Mouse (Mus musculus) brain, embryonic 18.5 days (tissue): ENCODE data around the gene Hip1r.

Experiments
- DNase-seq: peaks from one replicate; pipeline ENCODE4 v3.0.0-alpha.2; 2012; ENCODE audit warnings: low read depth, low spot score

Gene Hip1r

DNA sequence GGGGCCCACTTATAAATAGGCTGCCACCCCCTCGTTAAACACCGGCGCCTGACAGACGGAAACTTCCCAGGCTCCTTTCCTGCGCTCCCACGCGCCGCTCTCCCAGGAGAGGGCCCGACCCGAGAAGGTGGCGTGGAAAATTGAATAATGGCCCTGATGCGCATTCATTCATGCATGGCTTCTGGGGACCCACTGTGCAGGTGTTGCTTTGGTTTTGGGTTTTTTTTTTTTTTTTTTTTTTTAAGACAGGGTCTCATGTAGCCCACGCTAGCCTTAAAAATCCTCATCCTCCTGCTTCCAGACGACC lies 704 bp downstream of the Hip1r start:
- DNase-seq, result no peak

DNA sequence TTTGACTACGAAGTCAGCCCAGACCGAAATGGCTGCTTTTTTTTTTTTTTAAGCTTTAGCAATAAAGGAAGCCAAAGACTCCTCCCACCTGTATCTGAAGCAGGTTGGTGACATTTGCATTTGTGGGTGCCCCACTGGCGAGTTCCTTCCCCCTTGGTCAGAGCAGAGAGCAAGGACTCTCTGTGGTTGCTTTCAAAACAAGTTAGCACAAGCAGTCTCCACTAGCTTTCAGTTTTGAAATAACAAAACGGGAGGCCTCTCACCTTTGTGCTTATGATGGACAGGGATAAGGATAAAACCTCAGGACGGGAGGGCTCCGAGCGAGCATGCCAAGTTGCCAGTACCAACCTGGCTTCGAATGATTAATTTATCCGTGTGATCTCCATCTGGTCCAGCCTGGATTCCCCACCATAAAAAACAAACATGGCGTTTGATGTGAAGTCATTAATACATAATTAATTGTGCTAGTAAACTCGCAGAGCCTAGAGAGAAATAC lies 1.2 kb downstream of the Hip1r start:
- no peak for DNase-seq

DNA sequence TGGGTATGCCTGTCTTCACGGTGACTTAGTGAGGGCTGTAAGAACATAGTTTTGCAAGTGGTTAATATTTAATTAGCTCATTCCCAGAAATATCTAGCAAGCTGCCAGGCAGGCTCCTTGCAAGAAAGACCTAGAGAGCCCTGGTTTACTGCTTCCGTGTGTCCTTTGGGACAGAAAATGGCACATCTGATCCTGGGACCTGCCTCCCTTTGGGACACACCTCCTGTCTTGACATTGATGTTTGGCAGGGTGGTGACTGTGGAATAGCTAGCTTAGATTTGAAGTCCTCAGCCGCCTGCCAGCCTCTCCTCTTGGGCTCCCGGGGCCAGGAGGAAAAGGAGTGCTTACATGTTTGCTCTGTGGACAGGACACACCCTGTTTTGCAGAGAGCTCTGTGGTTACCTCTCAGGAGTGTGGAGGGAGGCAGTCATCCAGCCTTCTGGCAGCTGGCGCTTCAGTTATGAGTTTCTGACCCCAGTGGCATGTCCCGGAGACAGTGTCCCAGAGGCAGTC lies 2.3 kb downstream of the Hip1r start:
- DNase-seq, result no peak

DNA sequence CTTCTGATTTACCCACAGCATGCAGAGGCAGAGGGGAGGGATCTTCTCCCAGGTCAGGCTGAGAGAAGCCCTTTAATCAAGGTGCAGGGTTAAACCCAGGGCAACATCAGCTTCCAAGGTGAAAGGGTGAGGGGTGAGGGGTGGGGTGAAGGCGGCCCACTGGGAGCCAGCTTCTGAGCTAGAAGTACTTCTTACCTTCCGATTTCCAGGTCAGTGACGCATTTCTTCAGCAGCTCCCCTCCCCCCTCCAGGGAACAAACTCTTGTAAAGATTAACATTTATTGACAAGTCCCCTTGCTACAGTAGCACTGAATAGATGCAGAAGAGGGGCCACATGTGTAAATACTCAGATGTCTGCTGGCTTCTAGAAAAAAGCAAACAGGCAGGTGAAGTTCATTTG lies 3.8 kb downstream of the Hip1r start:
- DNase-seq, result no peak

DNA sequence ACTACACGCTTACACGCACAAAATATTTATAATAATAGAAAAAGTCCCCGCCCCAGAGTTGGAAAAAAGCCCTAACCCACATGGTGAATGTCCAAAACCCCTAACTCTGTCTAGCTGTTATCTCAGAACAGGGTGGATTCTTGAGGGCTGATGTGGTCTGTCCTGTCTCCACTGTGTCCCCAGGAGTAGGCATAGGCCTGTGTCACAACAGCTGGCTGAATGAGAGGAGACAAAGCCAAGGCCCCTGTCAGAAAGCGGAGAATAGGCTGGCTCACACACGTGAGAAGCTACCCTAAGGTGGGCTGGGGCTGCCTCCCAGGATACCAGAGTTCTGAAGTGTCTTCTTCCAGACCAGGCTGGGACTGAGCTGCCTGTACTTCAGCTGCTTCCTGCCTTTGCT lies 4.7 kb downstream of the Hip1r start:
- no peak for DNase-seq

DNA sequence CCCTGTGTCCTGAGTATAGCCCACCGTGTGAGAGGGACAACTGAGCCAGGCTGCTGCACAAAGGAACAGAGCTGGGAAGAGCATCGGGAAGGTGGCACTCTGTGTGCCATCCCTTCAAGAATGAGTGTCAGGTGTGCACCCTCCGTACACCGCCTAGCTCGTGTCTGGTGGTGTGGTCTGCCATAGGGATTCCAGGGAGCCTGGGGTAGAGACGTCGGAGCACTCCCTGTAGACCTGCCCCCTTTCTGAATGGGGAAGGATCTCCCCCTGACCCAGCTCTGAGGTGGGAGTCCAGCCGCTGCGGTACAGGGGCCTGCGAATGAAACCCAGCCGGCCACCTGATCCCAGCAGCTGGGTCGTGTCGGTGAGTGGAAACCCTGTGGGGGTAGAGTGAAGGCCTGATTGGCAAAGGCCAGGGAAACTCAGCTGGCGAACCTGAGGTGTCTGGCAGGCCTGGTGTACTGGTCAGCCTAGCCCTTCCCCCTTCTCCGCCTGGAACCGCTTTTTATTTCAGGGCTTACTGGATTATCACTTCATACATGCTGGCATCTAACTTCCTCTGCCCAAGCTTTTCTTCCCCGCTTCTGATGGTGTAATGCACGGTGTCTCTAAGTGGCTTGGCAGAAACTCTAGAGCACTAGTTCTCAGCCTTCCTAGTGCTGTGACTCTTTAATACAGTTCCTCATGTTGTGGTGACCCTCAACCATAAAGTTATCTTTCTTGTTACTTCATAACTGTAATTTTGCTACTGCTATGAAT lies 6.0 kb downstream of the Hip1r start:
- DNase-seq, result no peak

DNA sequence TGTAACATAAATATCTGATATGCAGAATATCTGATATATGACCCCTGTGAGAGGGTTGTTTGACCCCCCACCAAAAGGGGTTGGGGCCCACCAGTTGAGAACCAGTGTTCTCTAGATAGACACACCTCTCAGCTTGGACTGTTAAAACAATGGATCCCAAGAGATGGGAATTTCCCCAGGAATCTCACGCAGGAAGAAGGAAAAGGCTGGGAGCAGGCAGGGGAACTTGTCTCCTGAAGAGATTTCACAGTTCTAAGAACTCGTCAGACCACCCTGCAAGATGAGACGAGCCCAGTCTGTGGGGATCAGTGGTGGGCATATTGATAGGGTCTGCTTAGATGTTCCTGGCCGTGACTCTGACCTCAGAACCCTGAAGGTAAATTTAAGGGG lies 6.5 kb downstream of the Hip1r start:
- DNase-seq, result no peak

DNA sequence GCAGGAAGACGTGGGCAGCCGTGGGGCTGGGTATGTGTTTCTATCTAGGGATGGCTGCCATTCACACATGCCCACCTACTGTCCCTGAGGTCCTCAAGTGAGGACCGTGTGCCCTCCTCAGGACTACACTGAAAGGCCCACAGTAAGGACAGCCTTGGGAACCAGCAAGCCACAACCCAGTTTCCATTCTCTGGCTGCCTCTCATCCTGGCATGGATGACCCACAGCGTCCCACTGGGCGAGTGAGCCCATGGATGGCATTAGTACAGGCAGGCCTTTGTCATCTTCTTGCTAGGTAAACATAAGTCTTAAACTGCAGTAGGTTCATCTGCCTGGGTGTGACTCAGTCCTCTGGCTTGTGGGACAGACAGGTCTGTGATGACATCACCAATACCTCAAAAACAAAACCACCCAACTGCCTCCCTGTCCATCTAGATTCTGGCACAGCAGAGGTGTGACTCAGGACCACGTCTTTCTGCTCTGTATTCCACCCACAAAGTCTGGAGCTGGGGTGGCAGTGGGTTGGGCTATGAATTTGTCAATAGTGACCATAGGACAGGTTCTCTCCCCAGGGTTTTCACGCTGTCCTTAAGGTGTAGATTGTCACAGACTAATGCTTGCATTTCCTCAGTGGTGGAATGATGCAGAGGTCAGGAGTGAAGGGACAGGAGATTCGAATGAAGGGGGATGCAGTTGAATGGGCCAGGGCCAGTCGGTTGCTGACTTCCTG lies 7.3 kb downstream of the Hip1r start:
- no peak for DNase-seq

DNA sequence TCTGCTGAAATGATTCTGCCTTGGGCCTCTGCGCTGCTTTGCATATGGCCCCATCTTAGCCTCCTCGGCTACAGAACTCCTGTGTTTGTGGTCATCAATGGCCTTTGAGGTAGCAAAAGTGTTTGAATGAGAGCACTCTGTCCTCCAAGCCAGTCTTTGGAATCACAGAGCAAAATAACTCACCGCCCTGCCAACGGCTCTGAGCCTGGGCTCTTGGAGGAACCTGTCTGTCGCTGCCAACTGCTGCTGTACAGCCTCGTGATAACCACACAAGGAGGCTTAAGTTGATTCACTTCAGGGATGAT lies 7.8 kb downstream of the Hip1r start:
- DNase-seq, result no peak

DNA sequence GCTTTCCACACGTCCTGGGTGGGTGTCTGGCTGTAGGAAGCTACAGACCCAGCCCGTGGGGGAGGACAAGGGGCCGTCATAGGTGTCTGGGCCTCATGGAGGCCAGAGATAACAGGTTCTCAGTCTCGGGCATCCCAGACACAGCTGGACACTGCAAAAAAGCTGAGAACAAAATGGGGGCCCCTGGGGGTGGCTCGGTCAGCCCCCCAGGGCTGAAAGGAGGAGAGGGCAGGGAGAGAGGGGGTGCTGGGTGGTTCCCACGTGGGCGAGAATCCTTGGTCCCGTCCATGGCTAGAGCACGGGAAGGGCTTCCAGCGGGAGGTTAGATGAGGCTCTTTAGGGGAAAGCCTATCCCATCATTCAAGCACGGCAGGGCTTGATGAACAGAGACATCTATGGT lies 9.4 kb downstream of the Hip1r start:
- DNase-seq, result no peak

DNA sequence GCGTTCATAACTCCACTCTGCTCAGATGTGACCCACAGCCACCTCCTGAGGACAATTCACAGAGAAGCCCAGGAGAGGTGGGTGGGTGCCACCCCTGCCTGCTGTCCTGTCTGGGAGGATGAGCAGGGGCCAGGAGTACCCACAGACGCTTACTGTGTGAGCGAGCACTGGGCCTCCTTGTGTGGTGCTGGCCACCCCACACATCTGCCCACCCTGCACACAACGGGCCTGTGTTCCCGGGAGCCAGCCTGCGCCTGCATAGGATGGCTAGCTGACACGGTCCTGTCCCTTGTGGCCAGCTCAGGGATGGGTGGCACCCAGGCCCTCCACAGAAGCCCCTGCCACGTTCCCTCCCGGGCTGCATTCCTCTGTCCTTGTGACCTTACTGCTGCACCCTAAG lies 12.0 kb downstream of the Hip1r start:
- DNase-seq, result no peak

DNA sequence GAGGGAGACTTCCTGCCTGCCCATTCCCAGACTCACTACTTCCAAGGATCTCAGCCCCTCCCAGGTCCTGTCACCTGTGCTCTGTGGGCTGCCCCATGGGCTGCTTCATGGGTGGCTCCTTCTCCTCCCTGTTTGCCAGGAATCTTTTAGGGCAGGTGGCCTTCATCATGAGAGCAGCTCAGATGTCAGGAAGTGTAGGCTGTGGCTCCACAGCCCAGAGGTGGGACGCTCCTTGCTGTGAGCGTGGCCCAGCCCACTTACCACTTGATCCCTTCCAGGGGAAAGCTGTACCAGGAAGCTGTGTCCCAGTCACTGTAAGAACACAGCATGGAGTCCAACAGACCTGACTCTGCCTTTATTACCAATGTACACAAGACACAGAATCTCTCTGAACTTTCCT lies 13.5 kb downstream of the Hip1r start:
- DNase-seq, result no peak

DNA sequence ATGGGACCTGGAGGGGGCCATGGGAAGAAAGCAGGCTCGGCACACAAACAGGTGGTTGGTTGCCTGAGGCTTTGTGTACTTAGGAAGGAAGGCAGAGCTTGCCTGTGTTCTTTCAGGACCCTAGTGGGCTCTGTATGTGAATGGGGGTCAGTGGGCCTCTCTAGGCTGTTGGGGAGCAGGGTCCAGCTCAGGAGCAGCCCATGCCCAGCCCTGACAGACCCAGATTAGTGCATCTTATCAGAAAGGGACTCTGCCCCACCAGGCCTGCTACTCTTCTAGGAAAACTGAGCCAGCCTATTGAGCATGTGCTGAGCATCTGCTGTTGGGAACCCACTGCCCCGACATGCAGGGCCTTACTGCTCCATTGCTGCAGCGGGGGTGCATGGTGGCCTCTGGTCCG lies 14.1 kb downstream of the Hip1r start:
- DNase-seq, result no peak

DNA sequence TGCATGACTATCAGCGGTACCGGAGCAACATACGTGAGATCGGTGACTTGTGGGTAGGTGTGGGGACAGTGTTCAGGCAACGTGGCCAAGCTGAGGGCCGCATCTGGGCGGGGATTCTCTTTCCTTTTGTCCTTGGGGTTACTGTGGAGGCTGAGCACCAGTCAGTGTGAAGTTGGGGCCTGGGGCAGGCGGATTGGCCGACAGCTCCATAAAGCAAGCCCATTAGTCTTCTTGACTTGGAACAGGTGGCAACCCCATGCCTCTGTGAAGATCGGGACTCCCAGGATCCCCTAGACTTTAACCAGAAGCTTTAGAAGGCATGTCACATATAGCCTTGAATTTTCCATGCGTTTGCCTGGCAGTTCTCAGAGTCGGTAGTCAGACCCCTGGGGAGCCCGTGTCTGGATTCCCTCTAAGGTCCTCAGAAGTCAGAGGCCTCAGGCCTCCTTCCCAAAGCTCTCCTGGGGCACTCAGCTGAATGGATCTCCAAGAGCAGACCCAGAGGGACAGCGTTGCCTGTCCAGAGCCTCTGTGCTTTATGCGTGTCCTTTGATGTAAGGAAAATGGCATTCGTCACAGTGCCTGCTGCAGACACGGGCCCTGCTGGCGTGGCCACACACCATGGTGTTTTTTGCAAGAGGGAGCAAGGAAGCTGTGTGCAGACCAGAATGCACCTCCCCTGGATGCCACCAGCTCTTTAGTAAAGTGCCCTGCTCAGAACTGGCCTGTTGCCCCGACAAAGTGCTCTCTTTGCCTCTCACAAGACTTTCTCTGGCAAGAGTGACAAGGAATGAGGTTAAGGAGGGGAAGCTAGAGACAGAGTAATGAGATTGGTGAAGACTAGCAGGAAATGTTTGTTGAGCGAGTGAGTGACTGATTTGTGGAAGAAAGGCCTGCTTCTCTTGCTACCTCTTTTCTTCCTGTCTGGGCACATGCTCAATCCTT lies 16.8 kb downstream of the Hip1r start:
- no peak for DNase-seq

DNA sequence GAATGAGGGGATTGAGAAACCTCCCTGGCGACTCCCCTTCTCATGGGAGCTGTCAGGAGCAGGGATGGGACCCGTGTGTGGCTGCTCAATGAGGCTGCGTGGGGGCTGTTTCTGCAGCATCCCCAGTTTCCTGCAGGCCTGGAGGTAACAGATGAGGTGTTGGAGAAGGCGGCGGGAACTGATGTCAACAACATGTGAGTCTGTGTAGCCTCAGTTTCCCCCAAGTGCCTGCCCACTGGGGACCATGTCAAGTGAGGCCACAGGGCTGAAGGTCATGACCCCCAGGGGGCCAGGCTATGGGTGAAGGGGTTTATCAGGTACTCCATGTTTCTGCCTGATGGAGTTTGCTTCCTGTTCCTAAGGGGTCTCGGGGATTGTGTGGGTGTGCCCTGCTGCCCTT lies 17.9 kb downstream of the Hip1r start:
- DNase-seq, result no peak

DNA sequence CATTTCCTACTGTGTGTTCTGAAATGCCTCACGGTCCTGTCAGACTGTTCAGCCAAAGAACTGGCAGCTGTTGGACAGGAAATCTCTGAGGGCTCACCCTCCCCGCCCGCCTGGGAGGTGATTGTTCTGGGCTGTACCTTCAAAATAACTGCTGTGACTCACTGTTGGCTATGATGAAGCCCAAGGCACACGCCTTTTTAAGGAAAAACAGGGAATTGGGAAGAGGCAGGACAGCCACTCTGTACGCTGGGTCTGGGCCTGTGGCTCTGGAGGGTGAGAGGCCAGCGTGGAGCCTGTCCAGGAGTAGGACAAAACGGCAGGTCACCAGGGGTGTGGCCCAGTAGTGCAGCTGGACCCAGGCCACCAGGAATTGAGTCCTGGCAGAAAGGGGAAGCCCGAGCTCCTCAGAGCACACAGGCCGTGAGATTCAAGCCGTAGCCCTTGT lies 18.8 kb downstream of the Hip1r start:
- DNase-seq, result no peak

DNA sequence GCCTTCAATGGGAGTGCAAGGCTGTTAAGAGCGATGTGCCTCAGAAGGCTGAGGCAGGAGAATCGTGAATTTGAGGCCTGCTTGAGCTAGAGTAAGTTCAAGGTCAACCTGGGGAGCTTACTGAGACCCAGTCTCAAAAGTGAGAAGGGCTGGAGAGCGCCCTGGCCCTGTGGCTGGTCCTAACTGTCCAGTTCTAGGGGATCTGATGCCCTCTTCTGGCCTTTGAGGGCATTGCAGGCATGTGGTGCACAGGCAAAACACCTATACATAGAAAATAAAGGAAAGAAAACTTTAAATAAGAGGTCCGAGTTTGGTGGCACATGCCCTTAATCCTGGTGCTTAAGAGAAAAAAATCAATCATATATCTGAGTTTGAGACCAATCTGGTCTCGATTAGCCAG lies 19.4 kb downstream of the Hip1r start:
- DNase-seq, result no peak

DNA sequence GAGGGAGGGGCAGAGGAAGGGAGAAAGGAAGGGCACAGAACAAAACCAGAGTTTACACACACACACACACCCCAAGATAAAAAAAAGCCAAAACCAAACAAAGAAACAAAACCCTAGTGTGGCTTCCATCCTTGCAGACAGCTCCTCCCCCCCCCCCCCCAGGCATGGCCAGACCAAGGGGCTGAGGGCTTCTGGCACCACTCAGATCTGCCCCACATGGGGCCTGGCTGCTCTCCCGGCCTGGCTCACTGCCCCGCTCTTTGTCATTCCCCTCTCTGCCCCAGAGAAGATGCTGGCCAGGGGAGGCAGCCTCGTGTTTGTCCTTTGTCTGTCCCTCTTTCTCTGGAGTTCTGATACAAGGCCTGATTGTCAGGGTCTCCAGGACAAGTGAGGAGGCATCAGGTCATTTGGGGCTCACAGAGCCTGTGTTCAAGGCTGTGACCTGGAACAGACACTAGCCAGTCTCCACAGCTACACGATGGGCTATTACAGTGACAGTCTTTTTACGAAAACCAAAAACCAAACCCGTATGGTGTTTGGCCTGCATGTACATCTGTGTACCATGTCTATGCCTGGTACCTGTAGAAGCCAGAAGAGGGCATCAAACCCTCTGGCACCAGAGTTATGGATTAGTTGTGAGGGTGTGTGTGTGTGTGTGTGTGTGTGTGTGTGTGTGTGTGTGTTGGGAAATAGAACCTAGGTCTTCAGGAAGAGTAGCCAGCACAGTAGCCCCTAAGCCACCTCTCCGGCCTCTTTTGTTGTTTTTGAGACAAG lies 20.0 kb downstream of the Hip1r start:
- DNase-seq, result peak; percentile 49

DNA sequence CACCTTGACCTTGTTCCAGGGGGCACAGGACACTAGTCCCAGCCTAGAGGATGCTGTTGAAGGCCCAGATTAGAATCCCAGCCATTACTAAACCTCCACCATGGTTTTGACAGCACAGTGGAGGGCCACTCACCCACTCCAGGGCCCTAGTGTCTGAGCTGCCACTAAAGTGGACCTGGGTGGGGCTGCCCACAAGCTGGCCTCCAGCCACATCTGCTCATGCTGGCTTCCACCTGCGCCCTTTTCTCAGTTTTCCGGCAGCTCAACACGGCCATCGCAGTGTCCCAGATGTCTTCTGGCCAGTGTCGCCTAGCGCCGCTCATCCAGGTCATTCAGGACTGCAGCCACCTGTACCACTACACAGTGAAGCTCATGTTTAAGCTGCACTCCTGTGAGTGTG lies 21.0 kb downstream of the Hip1r start:
- no peak for DNase-seq

DNA sequence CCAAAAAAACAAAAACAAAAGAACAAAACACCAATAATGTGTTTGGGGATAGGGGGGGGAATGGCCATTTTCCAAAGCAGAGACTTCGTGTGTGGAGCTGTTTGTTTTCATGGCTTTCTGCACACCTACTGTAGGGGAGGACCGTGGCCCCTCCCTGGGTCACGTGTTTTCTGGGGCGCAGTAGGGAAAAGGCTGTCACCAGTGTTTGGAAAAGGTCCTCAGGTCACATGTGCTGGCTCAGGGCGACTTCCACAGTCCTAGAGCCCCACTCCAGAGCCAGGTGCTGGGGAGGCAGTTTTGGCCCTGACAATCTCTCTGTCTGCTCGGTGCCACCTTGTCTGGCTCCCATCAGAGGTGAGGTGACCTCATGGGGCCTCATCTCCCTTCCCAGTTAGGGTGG lies 22.0 kb downstream of the Hip1r start:
- no peak for DNase-seq

DNA sequence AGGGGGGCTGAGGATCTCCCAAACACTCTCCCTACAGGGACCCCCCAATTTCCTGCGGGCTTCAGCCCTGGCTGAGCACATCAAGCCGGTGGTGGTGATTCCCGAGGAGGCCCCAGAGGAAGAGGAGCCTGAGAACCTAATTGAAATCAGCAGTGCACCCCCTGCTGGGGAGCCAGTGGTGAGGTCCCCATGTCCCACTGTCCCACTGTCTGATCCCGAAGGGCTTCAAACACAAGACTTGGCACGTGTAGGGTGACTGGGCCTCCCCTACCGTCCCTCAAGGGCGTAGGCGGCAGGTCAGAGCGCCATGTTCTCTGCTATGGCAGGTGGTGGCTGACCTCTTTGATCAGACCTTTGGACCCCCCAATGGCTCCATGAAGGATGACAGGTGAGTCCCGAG lies 22.8 kb downstream of the Hip1r start:
- DNase-seq, result no peak

DNA sequence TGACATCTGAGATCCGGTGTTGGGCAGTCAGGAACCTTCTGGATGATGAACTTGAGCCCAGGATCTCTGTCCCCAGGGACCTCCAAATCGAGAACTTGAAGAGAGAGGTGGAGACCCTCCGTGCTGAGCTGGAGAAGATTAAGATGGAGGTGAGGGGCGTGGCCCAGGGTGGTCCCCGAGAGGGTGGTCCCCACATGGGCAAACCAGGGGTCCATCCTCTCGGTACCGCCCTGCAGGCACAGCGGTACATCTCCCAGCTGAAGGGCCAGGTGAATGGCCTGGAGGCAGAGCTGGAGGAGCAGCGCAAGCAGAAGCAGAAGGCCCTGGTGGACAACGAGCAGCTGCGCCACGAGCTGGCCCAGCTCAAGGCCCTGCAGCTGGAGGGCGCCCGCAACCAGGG lies 23.3 kb downstream of the Hip1r start:
- DNase-seq, result no peak
